Mouse (Mus musculus): ENCODE measurements around the gene Nrtn. TPM values are rescaled to one million over a fixed set of nuclear protein-coding genes. Genes with fewer than 3 reads are reported as not detected.

The Nrtn gene
- polyA plus RNA-seq, 1 experiment, result 19.2 TPM

DNA sequence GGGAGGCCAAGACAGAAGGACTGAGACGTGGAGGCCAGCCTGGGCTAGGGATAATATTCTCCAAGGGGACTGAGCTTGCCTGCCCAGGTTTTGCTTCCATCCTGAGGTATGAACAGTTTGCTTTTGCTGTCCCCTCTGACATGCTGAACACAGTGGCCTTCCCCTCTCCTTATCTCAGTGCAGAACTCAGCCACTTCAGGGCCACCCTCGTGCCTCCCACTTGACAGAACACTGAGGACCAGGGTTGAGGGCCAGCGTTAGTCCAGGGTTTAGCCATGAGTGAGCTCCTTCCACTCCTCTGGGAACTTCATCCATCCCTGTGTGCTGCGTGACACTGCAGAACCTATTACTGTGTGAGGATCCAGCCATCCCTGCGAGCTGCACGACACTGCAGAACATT is 32.0 kb upstream of the Nrtn start:
- Histone ChIP-seq H3K27me3 (replicated peaks; ENCODE audit: control insufficient read depth, insufficient read depth, low read length) (no peaks in the 10 kb centered on the region), H3K36me3 (ENCODE audit: control insufficient read depth, insufficient read depth, low read length) (no peaks in the 10 kb centered on the region), H3K4me3 (ENCODE audit: insufficient read depth, low read depth, low read length) (no peak overlapping the region), H3K4me1 (ENCODE audit: control insufficient read depth, insufficient read depth, low read length) (no peaks in the 10 kb centered on the region), H3K27ac (ENCODE audit: insufficient read depth, low read depth, low read length) (no peak overlapping the region)
- whole genome bisulfite sequencing, result 87% methylated on average over 6 of the region's 6 CpGs
- TF ChIP-seq CTCF (conservative IDR thresholded peaks at IDR 0.05; ENCODE audit: insufficient read depth, insufficient read length, low read depth, low read length), result no peak
- TF ChIP-seq POLR2A (IDR thresholded peaks at IDR 0.05; ENCODE audit: low read depth, low read length), result no peak
- DNase-seq, result no peak

DNA sequence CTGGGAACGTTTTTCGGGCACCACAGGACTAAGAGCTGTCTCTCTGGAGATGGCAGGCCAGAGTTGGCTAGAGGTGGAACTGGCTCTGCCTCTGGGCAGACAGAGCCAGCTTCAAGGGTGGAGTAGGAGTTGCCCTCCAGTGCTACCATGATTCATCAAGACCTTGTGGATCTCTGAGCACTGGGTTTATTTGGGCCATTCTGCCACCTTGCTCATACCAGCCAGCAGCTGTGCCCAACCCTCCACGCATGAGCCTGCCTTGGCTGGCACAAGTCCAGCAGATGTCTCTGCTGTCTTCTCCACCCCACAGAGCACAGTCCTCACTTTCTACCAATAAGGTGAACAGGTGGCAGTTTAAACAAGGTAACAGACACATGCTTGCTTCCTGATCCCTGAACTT is 31.6 kb upstream of the Nrtn start:
- Histone ChIP-seq H3K4me1 (ENCODE audit: control insufficient read depth, insufficient read depth, low read length) (no peaks in the 10 kb centered on the region), H3K4me3 (ENCODE audit: insufficient read depth, low read depth, low read length) (no peak overlapping the region), H3K36me3 (ENCODE audit: control insufficient read depth, insufficient read depth, low read length) (no peaks in the 10 kb centered on the region), H3K27ac (ENCODE audit: insufficient read depth, low read depth, low read length) (no peak overlapping the region), H3K27me3 (replicated peaks; ENCODE audit: control insufficient read depth, insufficient read depth, low read length) (no peaks in the 10 kb centered on the region)
- TF ChIP-seq CTCF (conservative IDR thresholded peaks at IDR 0.05; ENCODE audit: insufficient read depth, insufficient read length, low read depth, low read length), result no peak
- TF ChIP-seq POLR2A (IDR thresholded peaks at IDR 0.05; ENCODE audit: low read depth, low read length), result no peak
- 66% methylated on average over 3 of the region's 3 CpGs for WGBS
- no peak for DNase-seq

DNA sequence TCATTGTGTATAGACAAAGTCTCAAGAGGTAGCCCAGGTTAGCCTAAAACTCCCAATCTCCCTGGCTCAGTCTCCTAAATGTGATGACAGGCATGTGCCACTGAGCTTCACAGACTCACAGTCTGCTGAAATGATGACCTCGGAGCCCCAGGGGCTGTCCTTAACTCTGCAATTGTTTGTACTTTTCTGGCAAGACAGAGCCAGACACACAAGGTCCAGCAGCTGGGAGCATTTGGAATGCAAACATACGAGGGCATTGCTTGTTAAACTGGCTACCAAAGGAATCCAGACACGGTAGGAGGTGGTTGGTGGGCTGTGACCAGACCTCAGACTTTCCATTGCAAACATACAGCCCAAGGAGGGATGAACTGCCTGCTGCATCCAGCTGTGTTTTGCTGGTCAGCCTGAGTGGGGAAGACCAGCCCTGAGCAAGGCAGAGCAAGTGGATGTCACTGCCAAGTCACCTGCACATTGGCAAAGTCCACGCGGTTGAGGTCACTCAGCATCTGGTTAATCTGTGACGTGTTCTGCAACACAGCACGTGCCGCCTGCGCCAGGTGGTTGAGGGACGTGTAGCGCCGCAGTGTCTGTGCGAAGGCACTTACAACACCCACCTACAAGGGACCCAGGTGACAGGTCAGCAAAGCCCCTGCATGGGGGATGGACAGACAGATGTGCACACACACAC is 23.1 kb upstream of the Nrtn start:
- TF ChIP-seq POLR2A (IDR thresholded peaks at IDR 0.05; ENCODE audit: low read depth, low read length), result no peak
- no peak for TF ChIP-seq CTCF (conservative IDR thresholded peaks at IDR 0.05; ENCODE audit: insufficient read depth, insufficient read length, low read depth, low read length)
- Histone ChIP-seq H3K4me3 (ENCODE audit: insufficient read depth, low read depth, low read length) (no peak overlapping the region), H3K27me3 (replicated peaks; ENCODE audit: control insufficient read depth, insufficient read depth, low read length) (no peaks in the 10 kb centered on the region), H3K36me3 (ENCODE audit: control insufficient read depth, insufficient read depth, low read length) (no peaks in the 10 kb centered on the region), H3K27ac (ENCODE audit: insufficient read depth, low read depth, low read length) (no peak overlapping the region), H3K4me1 (ENCODE audit: control insufficient read depth, insufficient read depth, low read length) (no peaks in the 10 kb centered on the region)
- WGBS, result 45% methylated on average over 13 of the region's 13 CpGs
- DNase-seq, result peak; percentile 87

DNA sequence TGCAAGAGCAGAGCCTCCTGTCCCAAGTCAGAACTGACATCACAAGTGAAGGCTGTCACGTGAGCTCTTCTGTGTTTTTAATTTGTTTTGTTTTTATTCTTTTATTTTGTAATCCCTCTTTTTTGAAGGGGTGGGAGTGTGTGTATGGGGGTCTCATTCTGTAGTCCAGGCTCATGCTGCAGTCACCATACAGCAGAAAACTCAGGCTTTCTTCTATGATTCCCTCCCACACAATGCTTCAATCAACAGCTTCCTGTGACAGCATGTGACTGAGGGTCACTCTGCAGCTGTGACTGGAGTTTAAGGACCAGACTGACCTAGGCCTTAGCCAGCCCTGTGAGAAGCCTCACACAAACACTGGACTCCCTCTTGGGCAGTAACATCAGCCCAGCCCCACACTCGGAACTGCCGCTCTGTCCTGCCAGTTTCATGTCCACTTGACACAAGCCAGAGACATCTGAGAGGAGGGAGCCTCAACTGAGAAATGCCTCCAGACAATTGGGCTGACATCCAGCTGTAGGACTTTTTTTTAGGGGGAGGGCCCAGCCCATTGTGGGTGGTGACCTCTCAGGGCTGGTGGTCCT is 21.5 kb upstream of the Nrtn start:
- DNase-seq, result no peak
- H3K36me3 ChIP-seq (ENCODE audit: control insufficient read depth, insufficient read depth, low read length), result no peaks in the 10 kb centered on the region
- TF ChIP-seq POLR2A (IDR thresholded peaks at IDR 0.05; ENCODE audit: low read depth, low read length) (no peak), CTCF (conservative IDR thresholded peaks at IDR 0.05; ENCODE audit: insufficient read depth, insufficient read length, low read depth, low read length) (no peak)
- no peaks in the 10 kb centered on the region for H3K27me3 ChIP-seq (replicated peaks; ENCODE audit: control insufficient read depth, insufficient read depth, low read length)
- H3K4me1 ChIP-seq (ENCODE audit: control insufficient read depth, insufficient read depth, low read length), result no peaks in the 10 kb centered on the region
- H3K27ac ChIP-seq (ENCODE audit: insufficient read depth, low read depth, low read length), result no peak overlapping the region
- H3K4me3 ChIP-seq (ENCODE audit: insufficient read depth, low read depth, low read length), result no peak overlapping the region
- WGBS, result 72% methylated on average over 3 of the region's 3 CpGs

DNA sequence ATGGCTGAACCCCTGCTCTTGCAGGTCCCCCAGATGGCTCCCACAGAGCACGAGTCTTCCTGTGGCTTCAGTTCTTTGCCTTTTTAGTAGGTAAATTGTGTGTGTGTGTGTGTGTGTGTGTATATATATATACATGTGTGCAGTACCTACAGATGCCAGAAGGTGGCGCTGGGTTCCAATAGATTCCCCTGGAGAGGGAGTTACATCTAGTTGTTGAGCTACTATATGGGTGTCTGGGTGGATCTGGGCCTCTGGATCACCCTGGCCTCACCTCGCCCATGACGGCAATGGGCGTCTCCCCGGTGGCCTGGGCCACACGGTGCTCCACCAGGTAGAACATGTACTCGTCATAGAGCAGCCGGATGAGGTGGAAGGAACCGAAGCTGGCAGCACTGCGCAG is 20.2 kb upstream of the Nrtn start:
- no peaks in the 10 kb centered on the region for H3K4me1 ChIP-seq (ENCODE audit: control insufficient read depth, insufficient read depth, low read length)
- TF ChIP-seq POLR2A (IDR thresholded peaks at IDR 0.05; ENCODE audit: low read depth, low read length), result no peak
- TF ChIP-seq CTCF (conservative IDR thresholded peaks at IDR 0.05; ENCODE audit: insufficient read depth, insufficient read length, low read depth, low read length), result no peak
- no peak overlapping the region for H3K27ac ChIP-seq (ENCODE audit: insufficient read depth, low read depth, low read length)
- no peaks in the 10 kb centered on the region for H3K27me3 ChIP-seq (replicated peaks; ENCODE audit: control insufficient read depth, insufficient read depth, low read length)
- no peaks in the 10 kb centered on the region for H3K36me3 ChIP-seq (ENCODE audit: control insufficient read depth, insufficient read depth, low read length)
- WGBS, result 93% methylated on average over 11 of the region's 11 CpGs
- H3K4me3 ChIP-seq (ENCODE audit: insufficient read depth, low read depth, low read length), result no peak overlapping the region
- no peak for DNase-seq

DNA sequence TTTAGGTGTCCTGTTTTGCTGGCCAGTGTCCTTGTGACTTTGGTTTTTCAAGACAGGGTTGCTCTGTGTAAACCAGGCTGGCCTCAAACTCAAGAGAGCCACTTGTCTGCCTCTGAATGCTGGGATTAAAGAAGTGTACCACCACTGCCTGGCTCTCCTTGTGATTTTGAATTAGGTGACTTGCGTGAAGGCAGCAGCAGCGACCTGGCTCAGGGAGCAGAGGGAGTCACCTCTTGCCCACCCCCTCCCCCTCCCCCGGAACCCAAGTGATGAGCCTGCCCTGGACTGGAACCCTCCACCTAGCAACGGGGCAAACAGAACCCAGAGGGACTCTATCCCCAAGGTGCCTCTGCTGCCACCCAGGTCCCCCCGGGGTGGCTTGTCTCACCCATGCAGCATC is 12.6 kb upstream of the Nrtn start, which contains the start of gene Prr22:
Gene Prr22 (plus strand): TSS at position 301 of the 400 bp plus-strand sequence.
- TF ChIP-seq CTCF (conservative IDR thresholded peaks at IDR 0.05; ENCODE audit: insufficient read depth, insufficient read length, low read depth, low read length) (no peak), POLR2A (IDR thresholded peaks at IDR 0.05; ENCODE audit: low read depth, low read length) (no peak)
- 82% methylated on average over 5 of the region's 5 CpGs for WGBS
- no peak within 1 kb of the TSS for H3K27ac ChIP-seq (ENCODE audit: insufficient read depth, low read depth, low read length)
- no peak within 1 kb of the TSS for H3K4me3 ChIP-seq (ENCODE audit: insufficient read depth, low read depth, low read length)
- no peak for DNase-seq
- H3K36me3 ChIP-seq (ENCODE audit: control insufficient read depth, insufficient read depth, low read length), result no peaks in the 10 kb centered on the region
- H3K27me3 ChIP-seq (replicated peaks; ENCODE audit: control insufficient read depth, insufficient read depth, low read length), result no peaks in the 10 kb centered on the region
- H3K4me1 ChIP-seq (ENCODE audit: control insufficient read depth, insufficient read depth, low read length), result no peaks in the 10 kb centered on the region; the same call in 1 of the 2 replicates

DNA sequence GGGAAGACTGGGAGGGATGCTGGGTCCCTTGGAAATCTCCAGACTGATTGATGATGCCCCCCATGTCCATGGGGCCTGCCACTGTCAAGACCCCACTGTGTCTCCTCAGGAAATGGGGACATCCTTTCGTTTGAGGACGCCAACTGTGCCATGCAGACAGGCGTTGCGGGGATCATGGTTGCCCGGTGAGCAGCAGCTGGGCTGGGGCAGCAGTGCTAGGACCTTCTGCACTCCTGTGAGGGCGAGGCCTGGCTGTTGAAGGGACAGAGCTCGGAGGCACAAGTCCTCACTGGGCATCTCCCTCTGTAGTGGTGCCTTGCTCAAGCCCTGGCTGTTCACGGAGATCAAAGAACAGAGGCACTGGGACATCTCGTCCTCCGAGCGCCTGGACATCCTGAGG is 11.6 kb upstream of the Nrtn start:
- H3K4me1 ChIP-seq (ENCODE audit: control insufficient read depth, insufficient read depth, low read length), result peaks cover 4% of the 10 kb centered on the region; the same call in 1 of the 2 replicates
- DNase-seq, result no peak
- no peak for TF ChIP-seq CTCF (conservative IDR thresholded peaks at IDR 0.05; ENCODE audit: insufficient read depth, insufficient read length, low read depth, low read length)
- TF ChIP-seq POLR2A (IDR thresholded peaks at IDR 0.05; ENCODE audit: low read depth, low read length), result no peak
- 94% methylated on average over 11 of the region's 11 CpGs for WGBS
- H3K4me3 ChIP-seq (ENCODE audit: insufficient read depth, low read depth, low read length), result no peak overlapping the region
- no peaks in the 10 kb centered on the region for H3K36me3 ChIP-seq (ENCODE audit: control insufficient read depth, insufficient read depth, low read length)
- H3K27me3 ChIP-seq (replicated peaks; ENCODE audit: control insufficient read depth, insufficient read depth, low read length), result no peaks in the 10 kb centered on the region
- H3K27ac ChIP-seq (ENCODE audit: insufficient read depth, low read depth, low read length), result no peak overlapping the region

Measured in kidney, adult 2 months (tissue).